Mouse (Mus musculus): Measurements from ENCODE around the gene Sf3a3.

DNA sequence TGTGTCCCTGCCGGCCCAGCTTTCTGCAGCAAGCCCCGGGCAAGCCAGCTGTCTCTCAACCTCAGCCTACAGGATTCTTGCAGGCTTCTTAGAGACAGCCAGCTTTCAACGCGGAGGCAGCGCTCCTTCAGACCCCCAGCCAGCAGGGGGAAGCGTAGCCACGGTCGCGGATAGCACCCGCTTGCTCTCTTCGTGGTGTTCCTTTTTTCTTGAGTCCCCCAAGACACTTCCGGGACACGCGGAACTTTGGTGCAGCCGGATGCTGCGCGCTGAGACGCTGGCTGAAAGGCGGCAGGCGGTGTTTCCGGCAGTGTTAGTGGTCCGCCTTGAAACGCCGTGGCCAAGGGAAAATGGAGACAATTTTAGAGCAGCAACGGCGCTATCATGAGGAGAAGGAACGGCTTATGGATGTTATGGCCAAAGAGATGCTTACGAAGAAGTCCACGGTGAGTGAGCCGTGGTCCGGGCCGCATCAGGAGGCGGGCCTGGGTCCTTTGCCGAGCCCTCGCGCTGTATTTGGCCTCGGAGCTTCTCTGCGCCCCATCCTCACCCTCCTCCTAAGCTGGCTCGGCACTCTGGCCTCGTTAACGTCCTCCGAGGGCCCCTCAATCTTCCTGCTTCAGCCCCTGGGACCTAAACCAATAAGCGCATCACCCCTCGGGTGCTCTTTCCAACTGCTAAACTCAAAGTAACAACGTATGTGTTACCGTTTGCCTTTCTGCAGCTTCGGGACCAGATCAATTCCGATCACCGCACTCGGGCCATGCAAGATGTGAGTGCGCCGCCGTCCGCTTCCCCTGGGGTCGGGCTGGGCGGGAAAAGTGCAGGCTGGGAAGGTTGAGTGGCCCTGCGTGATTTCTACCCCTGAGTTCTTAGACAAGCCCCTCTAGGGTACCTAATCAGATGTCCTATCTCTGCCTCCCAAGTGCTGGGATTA lies at the start of gene Sf3a3:
- TF ChIP-seq CTCF (conservative IDR thresholded peaks at IDR 0.05; ENCODE audit: insufficient read depth, insufficient read length, low read depth, low read length) (peak; percentile 80), POLR2A (IDR thresholded peaks at IDR 0.05; ENCODE audit: low read depth, low read length) (peak; percentile 32)
